Mouse (Mus musculus) neural tube, embryonic 14.5 days (tissue): ENCODE results near the gene Zfp60. TPM values are rescaled to one million over a fixed set of nuclear protein-coding genes. Genes with fewer than 3 reads are reported as not detected.
A peak's percentile ranks its signal among the peaks of the same experiment; 100 is the strongest.
"Not testable (repeated sequence)": the region's sequence is repeated elsewhere in the genome, so short reads cannot be mapped to it uniquely, and the experiment has no call there.

Experiments used
- ATAC-seq: fragments of 200-750 bp; cut with Nextera tagmentation; 2 replicates; pipeline ENCODE4 v1.8.0; 2017; ENCODE audit warnings: low read depth, mild to moderate bottlenecking, moderate TSS enrichment, moderate library complexity
- H3K27ac ChIP-seq: fragments of 300-500 bp; sonication (generic); 2 replicates; pipeline ENCODE4 v1.5.1; 2014; ENCODE audit warnings: low read depth, mild to moderate bottlenecking, control low read depth, low read length, moderate library complexity, mixed read lengths
- H3K27me3 ChIP-seq: fragments of 300-500 bp; sonication (generic); 2 replicates; pipeline ENCODE4 v1.6.1; 2014; ENCODE audit warnings: low read length; ENCODE audit not compliant: control insufficient read depth, insufficient read depth
- H3K36me3 ChIP-seq: fragments of 300-500 bp; sonication (generic); 2 replicates; pipeline ENCODE4 v1.6.1; 2014; ENCODE audit warnings: low read length, mixed read lengths; ENCODE audit not compliant: control insufficient read depth, insufficient read depth
- H3K4me1 ChIP-seq: fragments of 300-500 bp; sonication (generic); 2 replicates; pipeline ENCODE4 v1.6.1; 2014; ENCODE audit warnings: low read length; ENCODE audit not compliant: control insufficient read depth, insufficient read depth
- H3K4me2 ChIP-seq: fragments of 300-500 bp; sonication (generic); 2 replicates; pipeline ENCODE4 v1.6.1; 2014; ENCODE audit warnings: mild to moderate bottlenecking, low read depth, low read length, control low read depth
- H3K4me3 ChIP-seq: fragments of 300-500 bp; sonication (generic); 2 replicates; pipeline ENCODE4 v1.5.1; 2014; ENCODE audit warnings: low read depth, low read length, control low read depth, mixed read lengths
- H3K9ac ChIP-seq: fragments of 300-500 bp; sonication (generic); replicated peaks from 2 replicates; pipeline ENCODE4 v1.6.1; 2014; ENCODE audit warnings: low read depth, mild to moderate bottlenecking, control low read depth, low read length, mixed read lengths
- H3K9me3 ChIP-seq: fragments of 300-500 bp; sonication (generic); 2 replicates; pipeline ENCODE4 v1.6.1; 2016; ENCODE audit warnings: low read length; ENCODE audit not compliant: control insufficient read depth
- WGBS: fragments of 180-500 bp; shearing (Covaris S2); extraction: QIAGEN DNeasy Blood & Tissue Kit; methylation state at CpG from one replicate; pipeline ENCODE4 v1.1.7; 2014; 5-methylcytosine and 5-hydroxymethylcytosine counted together
- polyA plus RNA-seq: library from polyadenylated mRNA; unstranded; fragments of >200 nt; fragmentation: Nextera tagmentation; extraction: Ambion mirVana; gene quantifications from 2 replicates; pipeline ENCODE4 v1.2.1, GENCODE M21; 2014

The Zfp60 gene
- polyA plus RNA-seq, 1 experiment from 2014 or later = 98.5 TPM

GRCm38 (mm10) chr7:27756351-27757047 is 25.3 kb downstream of the Zfp60 start:
- H3K9ac ChIP-seq = 0 out of 2 replicates have a peak overlapping the region, but pooled peaks have one; percentile 32
- peaks cover under 1% of the 10 kb centered on the region; the same call in 1 of the 2 replicates for H3K36me3 ChIP-seq
- no peak overlapping the region for H3K4me3 ChIP-seq
- no peaks in the 10 kb centered on the region for H3K27me3 ChIP-seq
- H3K9me3 ChIP-seq = no peaks in the 10 kb centered on the region
- WGBS = 9% methylated on average over 5 of the region's 5 CpGs
- peak; percentile 75; the same call in 1 of the 2 replicates for ATAC-seq
- peaks cover 4% of the 10 kb centered on the region; the same call in 1 of the 2 replicates for H3K4me1 ChIP-seq
- H3K27ac ChIP-seq = no peak overlapping the region
- H3K4me2 ChIP-seq = no peak overlapping the region

GRCm38 (mm10) chr7:27757048-27757375 is 25.8 kb downstream of the Zfp60 start:
- H3K9me3 ChIP-seq = no peaks in the 10 kb centered on the region
- H3K4me2 ChIP-seq = no peak overlapping the region
- H3K36me3 ChIP-seq = no peaks in the 10 kb centered on the region
- H3K4me1 ChIP-seq = peaks cover 4% of the 10 kb centered on the region; the same call in 1 of the 2 replicates
- no peak overlapping the region for H3K4me3 ChIP-seq
- H3K9ac ChIP-seq = no peak overlapping the region
- no peaks in the 10 kb centered on the region for H3K27me3 ChIP-seq
- H3K27ac ChIP-seq = no peak overlapping the region
- 14% methylated on average over 3 of the region's 3 CpGs for WGBS
- no peak for ATAC-seq

- no peaks in the 10 kb centered on the region for H3K4me1 ChIP-seq
- no peaks in the 10 kb centered on the region for H3K36me3 ChIP-seq
- ATAC-seq = no peak
- H3K9ac ChIP-seq = 0 out of 2 replicates have a peak overlapping the region, but pooled peaks have one; percentile 25
- H3K27ac ChIP-seq = no peak overlapping the region
- 16% methylated on average over 17 of the region's 17 CpGs for WGBS
- peak overlapping the region; percentile 12; the same call in 1 of the 2 replicates for H3K4me3 ChIP-seq
- H3K27me3 ChIP-seq = no peaks in the 10 kb centered on the region
- no peaks in the 10 kb centered on the region for H3K9me3 ChIP-seq
- H3K4me2 ChIP-seq = peak overlapping the region; percentile 35; the same call in 1 of the 2 replicates
Observed at GRCm38 (mm10) chr7:27765176-27765886, 34.1 kb downstream of the Zfp60 start.

GRCm38 (mm10) chr7:27789306-27789705 is 58.1 kb downstream of the Zfp60 start:
- H3K4me1 ChIP-seq = no peaks in the 10 kb centered on the region
- H3K9ac ChIP-seq = no peak overlapping the region
- H3K4me3 ChIP-seq = no peak overlapping the region
- H3K9me3 ChIP-seq = peaks cover 6% of the 10 kb centered on the region; the same call in 1 of the 2 replicates
- WGBS = 83% methylated on average over 5 of the region's 5 CpGs
- H3K27ac ChIP-seq = no peak overlapping the region
- H3K27me3 ChIP-seq = no peaks in the 10 kb centered on the region
- no peaks in the 10 kb centered on the region for H3K36me3 ChIP-seq
- no peak for ATAC-seq
- no peak overlapping the region for H3K4me2 ChIP-seq

- H3K4me2 ChIP-seq, H3K36me3 ChIP-seq, H3K4me1 ChIP-seq, H3K27ac ChIP-seq, H3K4me3 ChIP-seq, H3K27me3 ChIP-seq, H3K9me3 ChIP-seq, ATAC-seq, H3K9ac ChIP-seq: not testable (repeated sequence)
- WGBS = 64% methylated on average over 2 of the region's 3 CpGs
Observed at GRCm38 (mm10) chr7:27793865-27794264, 62.7 kb downstream of the Zfp60 start.

GRCm38 (mm10) chr7:27794566-27794965 is 63.4 kb downstream of the Zfp60 start:
- Histone ChIP-seq H3K27ac (no peak overlapping the region), H3K4me1 (no peaks in the 10 kb centered on the region), H3K36me3 (no peaks in the 10 kb centered on the region), H3K27me3 (no peaks in the 10 kb centered on the region), H3K4me3 (no peak overlapping the region), H3K9me3 (no peaks in the 10 kb centered on the region), H3K4me2 (no peak overlapping the region), H3K9ac (no peak overlapping the region)
- no peak for ATAC-seq

- Histone ChIP-seq H3K9me3 (no peaks in the 10 kb centered on the region), H3K27me3 (no peaks in the 10 kb centered on the region), H3K36me3 (no peaks in the 10 kb centered on the region), H3K4me3 (no peak overlapping the region), H3K4me1 (no peaks in the 10 kb centered on the region), H3K4me2 (0 out of 2 replicates have a peak overlapping the region, but pooled peaks have one; percentile 3), H3K9ac (no peak overlapping the region), H3K27ac (no peak overlapping the region; the same call in 1 of the 2 replicates)
- WGBS = 19% methylated on average over 8 of the region's 8 CpGs
- peak; percentile 82; the same call in 1 of the 2 replicates for ATAC-seq
Observed at GRCm38 (mm10) chr7:27797906-27798811, 67.0 kb downstream of the Zfp60 start.

- no peaks in the 10 kb centered on the region for H3K36me3 ChIP-seq
- H3K4me2 ChIP-seq = no peak overlapping the region
- no peak overlapping the region for H3K4me3 ChIP-seq
- 59% methylated on average over 2 of the region's 2 CpGs for WGBS
- H3K9ac ChIP-seq = no peak overlapping the region
- H3K27me3 ChIP-seq = no peaks in the 10 kb centered on the region
- ATAC-seq = no peak
- H3K9me3 ChIP-seq = no peaks in the 10 kb centered on the region
- H3K27ac ChIP-seq = no peak overlapping the region
- peaks cover 3% of the 10 kb centered on the region; the same call in 1 of the 2 replicates for H3K4me1 ChIP-seq
Observed at GRCm38 (mm10) chr7:27801137-27801536, 69.9 kb downstream of the Zfp60 start.
